Mouse (Mus musculus) midbrain, embryonic 15.5 days (tissue): ENCODE data around the gene Ncoa1. TPM values are rescaled to one million over a fixed set of nuclear protein-coding genes. Genes with fewer than 3 reads are reported as not detected.

Experiments
- ATAC-seq: fragments of 200-750 bp; cut with Nextera tagmentation; replicated peaks from 2 replicates; pipeline ENCODE4 v1.8.0; 2017; ENCODE audit warnings: moderate TSS enrichment
- H3K27ac ChIP-seq: fragments of 300-500 bp; sonication (generic); 2 replicates; pipeline ENCODE4 v1.5.1; 2015; ENCODE audit warnings: mild to moderate bottlenecking, inconsistent platforms
- H3K27me3 ChIP-seq: fragments of 300-500 bp; sonication (generic); replicated peaks from 2 replicates; pipeline ENCODE4 v1.6.1; 2015; ENCODE audit warnings: inconsistent platforms
- H3K36me3 ChIP-seq: fragments of 300-500 bp; sonication (generic); replicated peaks from 2 replicates; pipeline ENCODE4 v1.6.1; 2015; ENCODE audit warnings: inconsistent platforms
- H3K4me1 ChIP-seq: fragments of 300-500 bp; sonication (generic); 2 replicates; pipeline ENCODE4 v1.6.1; 2015; ENCODE audit warnings: inconsistent platforms
- H3K4me2 ChIP-seq: fragments of 300-500 bp; sonication (generic); 2 replicates; pipeline ENCODE4 v1.6.1; 2015; ENCODE audit warnings: inconsistent platforms, mild to moderate bottlenecking, moderate library complexity
- H3K4me3 ChIP-seq: fragments of 300-500 bp; sonication (generic); 2 replicates; pipeline ENCODE4 v1.5.1; 2015; ENCODE audit warnings: mild to moderate bottlenecking, inconsistent platforms
- H3K9ac ChIP-seq: fragments of 300-500 bp; sonication (generic); 2 replicates; pipeline ENCODE4 v1.6.1; 2015; ENCODE audit warnings: mild to moderate bottlenecking, inconsistent platforms
- H3K9me3 ChIP-seq: fragments of 300-500 bp; sonication (generic); 2 replicates; pipeline ENCODE4 v1.6.1; 2016; ENCODE audit warnings: inconsistent platforms
- WGBS: fragments of 180-500 bp; shearing (Covaris S2); methylation state at CpG from one replicate; pipeline ENCODE4 v1.1.7; 2015; ENCODE audit warnings: mixed read lengths; 5-methylcytosine and 5-hydroxymethylcytosine counted together
- polyA plus RNA-seq: library from polyadenylated mRNA; unstranded; fragments of >200 nt; fragmentation: Nextera tagmentation; extraction: Ambion mirVana; gene quantifications from 2 replicates; pipeline ENCODE4 v1.2.1, GENCODE M21; 2015

The Ncoa1 gene
- polyA plus RNA-seq, 1 experiment from 2014 or later, result 12.5 TPM

GRCm38 (mm10) chr12:4500516-4500915, 23.5 kb upstream of the Ncoa1 start:
- no peaks in the 10 kb centered on the region for H3K9me3 ChIP-seq
- peaks cover 3% of the 10 kb centered on the region for H3K4me1 ChIP-seq
- no peaks in the 10 kb centered on the region for H3K36me3 ChIP-seq
- no peak overlapping the region for H3K4me2 ChIP-seq
- H3K4me3 ChIP-seq, result no peak overlapping the region
- H3K9ac ChIP-seq, result no peak overlapping the region
- WGBS, result 100% methylated on average over 4 of the region's 4 CpGs
- no peaks in the 10 kb centered on the region for H3K27me3 ChIP-seq
- H3K27ac ChIP-seq, result no peak overlapping the region
- no peak for ATAC-seq

- H3K9ac ChIP-seq, result no peak overlapping the region
- no peak for ATAC-seq
- no peaks in the 10 kb centered on the region for H3K9me3 ChIP-seq
- no peak overlapping the region for H3K4me3 ChIP-seq
- no peak overlapping the region for H3K27ac ChIP-seq
- no peaks in the 10 kb centered on the region for H3K36me3 ChIP-seq
- WGBS, result 71% methylated on average over 3 of the region's 3 CpGs
- no peak overlapping the region for H3K4me2 ChIP-seq
- peaks cover 3% of the 10 kb centered on the region for H3K4me1 ChIP-seq
- no peaks in the 10 kb centered on the region for H3K27me3 ChIP-seq
Measured at GRCm38 (mm10) chr12:4499651-4500175, 22.7 kb upstream of the Ncoa1 start.

GRCm38 (mm10) chr12:4488411-4488810, 11.4 kb upstream of the Ncoa1 start:
- Histone ChIP-seq H3K4me1 (no peaks in the 10 kb centered on the region), H3K27me3 (no peaks in the 10 kb centered on the region), H3K4me3 (no peak overlapping the region), H3K9ac (no peak overlapping the region), H3K4me2 (no peak overlapping the region), H3K36me3 (no peaks in the 10 kb centered on the region), H3K9me3 (no peaks in the 10 kb centered on the region), H3K27ac (no peak overlapping the region)
- ATAC-seq, result no peak
- 74% methylated on average over 6 of the region's 6 CpGs for WGBS

- no peak overlapping the region for H3K27ac ChIP-seq
- H3K27me3 ChIP-seq, result no peaks in the 10 kb centered on the region
- no peak overlapping the region for H3K9ac ChIP-seq
- no peak overlapping the region for H3K4me2 ChIP-seq
- no peaks in the 10 kb centered on the region for H3K9me3 ChIP-seq
- no peak overlapping the region for H3K4me3 ChIP-seq
- no peak for ATAC-seq
- H3K36me3 ChIP-seq, result no peaks in the 10 kb centered on the region
- H3K4me1 ChIP-seq, result peaks cover 3% of the 10 kb centered on the region; the same call in 1 of the 2 replicates
- WGBS, result 69% methylated on average over 4 of the region's 4 CpGs
Measured at GRCm38 (mm10) chr12:4483386-4483785, 6.4 kb upstream of the Ncoa1 start.

- Histone ChIP-seq H3K27ac (no peak overlapping the region), H3K9me3 (no peaks in the 10 kb centered on the region), H3K4me1 (peaks cover 3% of the 10 kb centered on the region; the same call in 1 of the 2 replicates), H3K4me2 (no peak overlapping the region), H3K9ac (no peak overlapping the region), H3K27me3 (no peaks in the 10 kb centered on the region), H3K4me3 (no peak overlapping the region), H3K36me3 (no peaks in the 10 kb centered on the region)
- no peak for ATAC-seq
- 53% methylated on average over 5 of the region's 5 CpGs for WGBS
Measured at GRCm38 (mm10) chr12:4481687-4482086, 4.7 kb upstream of the Ncoa1 start.

- Histone ChIP-seq H3K4me1 (peaks cover 8% of the 10 kb centered on the region), H3K27ac (no peak overlapping the region), H3K27me3 (no peaks in the 10 kb centered on the region), H3K9me3 (no peaks in the 10 kb centered on the region), H3K9ac (no peak overlapping the region), H3K4me3 (no peak overlapping the region), H3K36me3 (no peaks in the 10 kb centered on the region), H3K4me2 (no peak overlapping the region)
- ATAC-seq, result no peak
- 87% methylated on average over 4 of the region's 4 CpGs for WGBS
Measured at GRCm38 (mm10) chr12:4480250-4480649, 3.3 kb upstream of the Ncoa1 start.

- Histone ChIP-seq H3K4me3 (no peak overlapping the region), H3K27me3 (no peaks in the 10 kb centered on the region), H3K9ac (no peak overlapping the region), H3K36me3 (no peaks in the 10 kb centered on the region), H3K4me1 (peaks cover 16% of the 10 kb centered on the region), H3K4me2 (no peak overlapping the region), H3K27ac (no peak overlapping the region), H3K9me3 (no peaks in the 10 kb centered on the region)
- WGBS, result 83% methylated on average over 3 of the region's 3 CpGs
- ATAC-seq, result no peak
Measured at GRCm38 (mm10) chr12:4479171-4479881, 2.3 kb upstream of the Ncoa1 start.

GRCm38 (mm10) chr12:4477941-4478795, 1.2 kb upstream of the Ncoa1 start:
- H3K36me3 ChIP-seq, result no peaks in the 10 kb centered on the region
- no peak overlapping the region for H3K9ac ChIP-seq
- H3K4me1 ChIP-seq, result peaks cover 25% of the 10 kb centered on the region
- no peak for ATAC-seq
- H3K9me3 ChIP-seq, result no peaks in the 10 kb centered on the region
- H3K4me2 ChIP-seq, result no peak overlapping the region
- WGBS, result 62% methylated on average over 6 of the region's 6 CpGs
- H3K27ac ChIP-seq, result no peak overlapping the region
- H3K4me3 ChIP-seq, result no peak overlapping the region
- H3K27me3 ChIP-seq, result no peaks in the 10 kb centered on the region

GRCm38 (mm10) chr12:4476291-4476831, 621 bp downstream of the Ncoa1 start:
- ATAC-seq, result peak; percentile 90
- WGBS, result 0% methylated on average over 65 of the region's 73 CpGs
- H3K4me3 ChIP-seq, result peak overlapping the region; percentile 96

GRCm38 (mm10) chr12:4475251-4475993, 1.6 kb downstream of the Ncoa1 start:
- peaks cover 22% of the 10 kb centered on the region for H3K4me1 ChIP-seq
- H3K9ac ChIP-seq, result peak overlapping the region; percentile 94
- no peak for ATAC-seq
- peak overlapping the region; percentile 63 for H3K4me2 ChIP-seq
- 8% methylated on average over 18 of the region's 18 CpGs for WGBS
- no peaks in the 10 kb centered on the region for H3K27me3 ChIP-seq
- H3K4me3 ChIP-seq, result peak overlapping the region; percentile 96
- no peaks in the 10 kb centered on the region for H3K36me3 ChIP-seq
- H3K9me3 ChIP-seq, result no peaks in the 10 kb centered on the region
- no peak overlapping the region for H3K27ac ChIP-seq

More at GRCm38 (mm10) chr12:4476291-4476831, 621 bp downstream of the Ncoa1 start:
- Histone ChIP-seq H3K4me1 (peaks cover 22% of the 10 kb centered on the region), H3K9ac (peak overlapping the region; percentile 94), H3K27me3 (no peaks in the 10 kb centered on the region), H3K36me3 (no peaks in the 10 kb centered on the region), H3K4me2 (peak overlapping the region; percentile 63), H3K27ac (peak overlapping the region; percentile 97), H3K9me3 (no peaks in the 10 kb centered on the region)

- WGBS, result 71% methylated on average over 2 of the region's 2 CpGs
- Histone ChIP-seq H3K9ac (no peak overlapping the region), H3K4me1 (peaks cover 7% of the 10 kb centered on the region), H3K36me3 (no peaks in the 10 kb centered on the region), H3K9me3 (no peaks in the 10 kb centered on the region), H3K4me3 (no peak overlapping the region), H3K4me2 (no peak overlapping the region), H3K27me3 (no peaks in the 10 kb centered on the region), H3K27ac (no peak overlapping the region)
- no peak for ATAC-seq
Measured at GRCm38 (mm10) chr12:4469115-4469514, 7.9 kb downstream of the Ncoa1 start.

- no peaks in the 10 kb centered on the region for H3K4me1 ChIP-seq
- no peak for ATAC-seq
- no peaks in the 10 kb centered on the region for H3K36me3 ChIP-seq
- H3K9ac ChIP-seq, result no peak overlapping the region
- H3K4me3 ChIP-seq, result no peak overlapping the region
- H3K4me2 ChIP-seq, result no peak overlapping the region
- 94% methylated on average over 2 of the region's 2 CpGs for WGBS
- H3K27me3 ChIP-seq, result no peaks in the 10 kb centered on the region
- H3K27ac ChIP-seq, result no peak overlapping the region
- no peaks in the 10 kb centered on the region for H3K9me3 ChIP-seq
Measured at GRCm38 (mm10) chr12:4463701-4464100, 13.3 kb downstream of the Ncoa1 start.
